13 mouse cellular contexts compared by ENCODE assay signal in genomic region chr10:107746717-107747116, GRCm38 (mm10). TPM values are rescaled to one million over a fixed set of nuclear protein-coding genes. Genes with fewer than 3 reads are reported as not detected.
DNase-seq lines count a peak whose midpoint lies in the region; ATAC-seq lines count a peak whose summit lies in the region.
"Had no signal": no experiment of that assay in that cellular context is flagged by ENCODE, and none has a peak within 500 bp of the region (broad histone marks: within the 10 kb centered on the region; RNA-seq: fewer than 3 reads in every experiment).

No protein-coding gene starts in this region.

- no peaks in the 10 kb centered on the region for H3K9me3 ChIP-seq in kidney, embryonic 16.5 days (ENCODE audit: low read length)
- no peaks in the 10 kb centered on the region for H3K9me3 ChIP-seq in embryonic facial prominence, embryonic 12.5 days

- ATAC-seq in kidney, embryonic 16.5 days (ENCODE audit: low FRiP score, low TSS enrichment) = peak; percentile 54; the same call in 1 of the 2 replicates
- ATAC-seq in embryonic facial prominence, embryonic 12.5 days (ENCODE audit: insufficient number of reproducible peaks, insufficient read depth, low FRiP score, low TSS enrichment) = no peak

- H3K27ac ChIP-seq in kidney, embryonic 16.5 days (ENCODE audit: low read length) = no peak overlapping the region
- no peak overlapping the region for H3K27ac ChIP-seq in embryonic facial prominence, embryonic 12.5 days

- WGBS in kidney, embryonic 16.5 days = 19% methylated on average over 9 of the region's 9 CpGs
- 19% methylated on average over 9 of the region's 9 CpGs for WGBS in embryonic facial prominence, embryonic 12.5 days

- 0 out of 2 replicates have a peak, but pooled peaks cover 4% of the 10 kb centered on the region for H3K4me1 ChIP-seq in kidney, embryonic 16.5 days (ENCODE audit: insufficient read depth, low read length)
- H3K4me1 ChIP-seq in embryonic facial prominence, embryonic 12.5 days = no peaks in the 10 kb centered on the region

- no peak overlapping the region for H3K9ac ChIP-seq in kidney, embryonic 16.5 days (replicated peaks; ENCODE audit: low read length)
- no peak overlapping the region for H3K9ac ChIP-seq in embryonic facial prominence, embryonic 12.5 days

- H3K4me3 ChIP-seq in kidney, embryonic 16.5 days (ENCODE audit: low read length) = no peak overlapping the region
- H3K4me3 ChIP-seq in embryonic facial prominence, embryonic 12.5 days = no peak overlapping the region

- peak overlapping the region; percentile 4; the same call in 1 of the 2 replicates for H3K4me2 ChIP-seq in kidney, embryonic 16.5 days (replicated peaks; ENCODE audit: low read depth, low read length)
- peak overlapping the region; percentile 23; the same call in 1 of the 2 replicates for H3K4me2 ChIP-seq in embryonic facial prominence, embryonic 12.5 days (replicated peaks)

- no peaks in the 10 kb centered on the region for H3K36me3 ChIP-seq in kidney, embryonic 16.5 days (ENCODE audit: insufficient read depth, low read length)
- no peaks in the 10 kb centered on the region for H3K36me3 ChIP-seq in embryonic facial prominence, embryonic 12.5 days

- peak; percentile 24 for DNase-seq in embryo, embryonic 11 days
- no peak for DNase-seq in embryo, embryonic 10 days (ENCODE audit: low spot score)
- no peak for DNase-seq in kidney, postnatal 4 days
- peak; percentile 10 for DNase-seq in mesoderm, embryonic 11.5 days (ENCODE audit: low read depth, low spot score)
- DNase-seq in adrenal gland, postnatal 10 days = no peak
- no peak for DNase-seq in right cerebral cortex, postnatal 25 days
- DNase-seq: gastrocnemius, postnatal 14 days; kidney, adult 8-10 months; spleen, adult 18-20 months; thymus, postnatal 4 days had no signal

- no peaks in the 10 kb centered on the region for H3K27me3 ChIP-seq in kidney, embryonic 16.5 days (ENCODE audit: insufficient read depth, low read length)
- no peaks in the 10 kb centered on the region for H3K27me3 ChIP-seq in embryonic facial prominence, embryonic 12.5 days

RNA-seq across cellular contexts. Expression of gene Ptprq, which starts 26.9 kb away (rescaled TPM):
- polyA plus RNA-seq in kidney, embryonic 16.5 days (2015; fragmentation: Nextera tagmentation; extraction: Ambion mirVana) = 0.10 and 0.12 TPM in 2 replicates
- 0.17 and 0.19 TPM in 2 replicates for polyA plus RNA-seq in embryonic facial prominence, embryonic 12.5 days (2016; fragmentation: Nextera tagmentation; extraction: Ambion mirVana)
- under 1 TPM; 0.12 to 0.18 TPM for total RNA-seq in adrenal gland, postnatal 10 days (2021)
- total RNA-seq: neutrophil, adult 5-6 weeks had no signal

Comparison
In these comparisons a context has a peak if more than half of its experiments do, and no peak if none do; other contexts are left out.
1. DNase-seq: peak in embryo, embryonic 11 days (single experiment) and mesoderm, embryonic 11.5 days (single experiment); none in embryo, embryonic 10 days (single experiment), kidney, postnatal 4 days (0 of 2), adrenal gland, postnatal 10 days (single experiment) and right cerebral cortex, postnatal 25 days (single experiment).